Mouse (Mus musculus) gastrocnemius, postnatal 36 days (tissue): ENCODE data around the gene Rbm5. TPM values are rescaled to one million over a fixed set of nuclear protein-coding genes. Genes with fewer than 3 reads are reported as not detected.

Experiments
- DNase-seq, 2 experiments: peaks; one replicate each; pipeline ENCODE4 v3.0.0; 2022
- intact Hi-C: fragments of 180-260 bp; cut with DNase I; formaldehyde crosslinking; loops from one replicate; pipeline ENCODE4 v1.15.1; 2025
- long read RNA-seq, 2 experiments: library from polyadenylated mRNA; stranded (forward); transcript quantifications; one replicate each; pipeline ENCODE4 v2.0.0; 2021
- total RNA-seq, 2 experiments: library from RNA; stranded (reverse); gene quantifications; 2 replicates each; pipeline ENCODE4 v1.2.3; 2021

Gene Rbm5
- 10 to 100 TPM; 32.7 to 36.3 TPM for total RNA-seq
- long read RNA-seq, experiment 1, partial matches to known transcripts: 3 of 13 reads
- long read RNA-seq, experiment 1, other reads (novel, unspliced or antisense): 3 of 13 reads
- long read RNA-seq, experiment 2, full-length matches to known transcripts: 7 of 17 reads
- long read RNA-seq, experiment 2, partial matches to known transcripts: 2 of 17 reads
- long read RNA-seq, experiment 2, other reads (novel, unspliced or antisense): 8 of 17 reads

DNA sequence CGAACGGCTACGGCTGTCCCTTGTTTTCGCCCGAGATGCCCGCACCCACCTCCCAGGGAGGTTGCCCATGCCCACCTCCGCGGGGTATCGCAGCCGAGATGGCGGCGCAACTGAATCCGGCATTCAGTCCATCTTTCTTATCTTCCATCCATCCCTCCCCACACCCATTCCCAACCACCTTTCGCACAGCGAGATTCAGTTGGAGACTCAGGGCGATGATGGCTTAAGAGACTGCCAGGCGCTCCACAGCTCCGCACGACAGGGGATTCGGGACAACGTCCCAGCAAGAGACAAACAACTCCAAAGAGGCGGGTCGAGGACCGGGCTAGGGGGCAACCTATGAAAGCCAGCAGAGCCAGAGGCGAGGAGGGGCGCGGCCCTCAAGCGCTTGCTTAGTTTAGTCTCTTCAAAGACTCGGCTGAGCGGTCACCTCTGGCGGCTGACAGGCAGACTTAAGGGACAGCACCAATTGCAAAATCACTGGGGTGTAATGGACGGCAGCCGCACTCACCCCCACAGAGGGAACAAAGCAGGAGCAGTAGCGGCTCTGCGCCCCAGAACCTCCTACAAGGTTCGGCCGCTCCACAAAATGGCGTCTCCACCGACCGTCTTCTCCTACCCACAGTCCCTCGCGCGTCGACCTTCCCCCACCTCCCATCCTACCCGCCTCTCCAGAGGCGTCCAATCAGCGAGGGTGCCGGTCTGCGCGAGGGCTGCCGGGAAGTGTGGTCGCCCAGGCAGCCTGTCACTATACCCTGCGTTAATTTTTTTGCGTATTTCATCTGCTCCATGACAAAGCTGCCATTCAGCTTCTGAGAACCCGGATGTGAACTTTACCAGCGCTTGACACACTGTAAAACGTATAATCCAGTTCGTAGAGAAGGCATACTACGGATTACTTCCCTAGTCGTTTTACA is at the start of gene Rbm5:
Gene Rbm5 (minus strand): TSS at position 623 of the 917 bp plus-strand sequence.
- DNase-seq: peak; percentile 80 to 90
- intact Hi-C loops: no loop called here

DNA sequence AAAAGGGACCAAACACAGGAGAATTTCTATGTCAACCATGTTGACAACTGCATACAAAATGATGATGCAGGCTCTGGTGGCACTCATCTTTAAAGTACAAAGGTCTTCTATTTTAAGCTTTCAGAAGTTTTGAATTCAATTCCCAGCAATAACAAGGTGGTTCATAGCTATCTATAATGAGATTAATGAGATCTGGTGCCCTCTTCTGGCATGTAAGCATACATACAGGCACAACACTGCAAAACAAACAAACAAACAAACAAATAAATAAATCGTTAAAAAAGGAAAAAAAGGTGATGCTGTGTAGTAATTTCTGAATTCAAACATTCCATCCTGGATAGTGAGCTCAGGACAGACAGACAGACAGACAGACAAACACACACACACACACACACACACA is 41.3 kb upstream of the Rbm5 start:
- intact Hi-C loops: loop anchor here (5.0 kb wide), 1 partner anchor 40 kb away; no protein-coding TSS in a partner anchor
- DNase-seq: no peak

DNA sequence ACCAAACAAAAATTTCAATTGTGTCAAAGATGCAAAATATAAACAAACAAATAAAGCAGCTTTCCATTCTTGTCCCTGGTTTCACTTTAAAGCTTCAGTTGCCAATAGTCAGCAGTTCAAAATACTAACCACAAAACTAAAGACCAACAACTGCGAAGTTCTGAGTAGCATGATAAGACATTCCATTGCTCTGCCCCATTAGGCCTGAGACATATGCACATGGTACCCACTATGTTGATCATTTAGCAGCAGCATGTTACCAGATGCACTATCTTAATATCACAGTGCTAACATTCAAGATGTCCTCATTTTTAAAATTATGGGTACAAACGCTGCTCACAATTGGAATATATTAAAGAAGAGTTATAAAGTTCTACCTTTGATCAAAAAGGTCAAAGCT is 40.2 kb upstream of the Rbm5 start:
- DNase-seq: no peak
- intact Hi-C loops: loop anchor here (5.0 kb wide), 1 partner anchor 41 kb away; no protein-coding TSS in a partner anchor

DNA sequence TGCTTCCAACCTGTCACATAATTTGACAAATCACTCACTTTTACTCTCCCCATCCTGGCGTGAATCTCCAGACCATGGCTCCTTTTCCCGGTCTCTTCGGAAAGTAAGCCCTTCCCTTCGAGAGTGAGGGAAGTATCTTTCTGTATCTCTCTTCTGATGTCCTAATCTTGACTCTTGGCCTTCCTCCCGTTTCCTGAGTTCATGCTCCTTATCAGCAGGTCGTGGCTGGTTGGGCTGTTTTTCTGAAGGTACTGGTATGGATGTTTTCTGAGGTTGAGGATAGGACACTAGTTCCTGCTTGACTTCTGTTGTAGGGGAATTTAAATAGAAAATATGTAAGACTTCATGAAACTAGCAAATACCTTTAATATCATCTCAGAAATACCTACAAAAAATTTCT is 20.9 kb upstream of the Rbm5 start:
- no peak for DNase-seq
- intact Hi-C loops: no loop called here

DNA sequence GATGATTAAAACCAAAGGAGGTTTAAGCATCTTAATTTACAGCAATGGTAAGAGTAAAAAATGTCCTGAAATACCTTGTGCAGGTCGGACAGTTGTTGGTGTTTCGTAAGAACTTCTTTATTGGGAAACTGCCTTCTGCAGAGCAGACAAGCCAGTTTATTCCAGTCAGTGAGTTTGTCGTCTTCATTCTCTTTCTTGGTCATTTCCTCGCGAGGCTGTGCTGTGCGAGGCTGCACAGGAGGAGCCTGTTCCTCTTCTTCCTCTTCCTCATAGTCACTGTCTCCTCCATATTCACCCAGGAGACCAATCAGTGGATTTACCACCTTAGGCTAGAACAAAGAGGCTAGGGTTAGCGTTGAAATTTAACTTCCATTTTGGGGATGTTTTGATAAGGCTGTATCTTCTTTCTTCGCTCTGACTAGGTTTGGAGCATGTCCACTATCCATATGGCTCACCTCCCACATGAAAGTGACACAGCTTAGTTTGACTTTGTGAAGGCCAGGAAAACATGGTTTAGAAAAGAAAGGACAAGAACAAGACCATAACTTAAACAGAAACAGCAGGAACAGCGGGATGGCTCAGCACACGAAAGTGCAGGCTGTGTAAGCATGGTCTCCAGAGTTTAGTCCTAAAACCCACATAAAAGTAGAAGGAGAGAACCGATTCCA is 11.9 kb upstream of the Rbm5 start:
- intact Hi-C loops: no loop called here

DNA sequence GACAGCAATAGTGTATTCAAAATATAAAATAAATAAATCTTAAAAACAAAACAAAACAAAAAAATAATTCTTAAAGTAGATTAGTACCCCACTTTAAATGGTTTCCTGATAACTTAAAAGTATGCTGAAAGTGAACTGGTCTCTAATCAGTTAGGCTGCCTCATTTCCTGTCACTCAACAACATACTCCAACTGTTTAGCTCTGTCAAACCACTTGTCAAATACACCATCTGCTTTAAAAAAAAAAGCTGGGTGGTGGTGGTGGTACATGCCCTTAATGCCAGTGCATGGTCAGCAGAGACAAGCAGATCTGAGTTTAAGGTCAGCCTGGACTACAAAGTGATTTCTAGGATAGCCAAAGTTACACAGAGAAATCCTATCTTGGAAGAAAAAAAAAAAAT is 6.0 kb upstream of the Rbm5 start:
- intact Hi-C loops: no loop called here

More for the DNA sequence above, 11.9 kb upstream of the Rbm5 start:
- DNase-seq: no peak

DNA sequence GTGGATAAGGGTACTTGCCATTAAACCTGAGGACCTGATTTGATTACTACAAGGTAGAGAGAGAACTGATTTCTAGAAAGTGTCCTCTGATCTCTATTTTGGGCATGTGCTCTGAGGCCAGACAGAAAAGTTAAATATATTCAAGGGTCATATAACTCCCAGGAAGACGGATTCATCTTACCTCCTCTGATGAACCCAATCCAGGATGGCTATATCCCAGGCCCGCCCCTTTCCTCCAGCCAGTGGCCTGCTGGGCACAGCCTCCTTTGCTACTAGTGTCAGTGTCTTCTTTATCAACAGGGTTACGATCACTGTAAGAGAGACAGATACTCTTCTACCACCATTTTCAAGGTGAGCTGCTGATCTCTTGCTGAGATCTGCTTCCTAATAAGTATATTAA is 3.6 kb upstream of the Rbm5 start:
- peak; percentile 15 to 36 for DNase-seq
- intact Hi-C loops: no loop called here

More for the DNA sequence above, 6.0 kb upstream of the Rbm5 start:
- no peak for DNase-seq

DNA sequence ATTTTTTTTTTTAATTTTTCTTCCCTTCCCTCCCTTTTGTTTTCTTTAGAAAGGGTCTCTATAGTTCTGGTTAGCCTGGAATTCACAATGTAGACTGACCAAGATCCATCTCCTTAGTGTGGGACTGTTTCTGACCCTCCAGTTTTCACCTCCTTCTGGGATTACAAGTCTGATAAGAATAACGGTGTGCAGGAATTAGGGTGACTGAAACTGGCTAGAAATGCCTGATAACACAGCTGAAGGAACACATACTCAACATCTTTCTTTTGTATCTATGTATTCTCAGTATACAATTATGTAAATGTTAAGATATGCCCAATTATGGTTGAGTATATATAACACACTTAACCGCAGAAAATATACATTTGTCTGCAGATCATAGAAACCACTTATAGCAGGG is 986 bp upstream of the Rbm5 start:
- intact Hi-C loops: no loop called here

DNA sequence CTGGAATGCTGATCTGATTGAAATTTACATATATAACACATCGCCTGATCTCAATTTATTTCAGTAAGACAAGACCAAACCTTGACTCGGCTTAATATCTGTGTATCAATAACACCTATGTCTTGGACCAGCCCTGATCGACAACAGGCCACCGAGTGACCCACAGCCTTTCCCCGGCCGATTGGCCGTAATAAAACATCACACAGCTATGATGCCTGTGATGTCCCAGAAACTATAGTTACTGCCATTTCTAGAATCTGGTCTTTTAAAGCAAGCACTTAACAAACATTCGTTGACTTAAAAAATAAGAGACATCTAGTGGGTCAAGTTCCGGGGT is 791 bp downstream of the Rbm5 start:
- intact Hi-C loops: no loop called here
- DNase-seq: no peak

More for the DNA sequence above, 986 bp upstream of the Rbm5 start:
- no peak for DNase-seq

DNA sequence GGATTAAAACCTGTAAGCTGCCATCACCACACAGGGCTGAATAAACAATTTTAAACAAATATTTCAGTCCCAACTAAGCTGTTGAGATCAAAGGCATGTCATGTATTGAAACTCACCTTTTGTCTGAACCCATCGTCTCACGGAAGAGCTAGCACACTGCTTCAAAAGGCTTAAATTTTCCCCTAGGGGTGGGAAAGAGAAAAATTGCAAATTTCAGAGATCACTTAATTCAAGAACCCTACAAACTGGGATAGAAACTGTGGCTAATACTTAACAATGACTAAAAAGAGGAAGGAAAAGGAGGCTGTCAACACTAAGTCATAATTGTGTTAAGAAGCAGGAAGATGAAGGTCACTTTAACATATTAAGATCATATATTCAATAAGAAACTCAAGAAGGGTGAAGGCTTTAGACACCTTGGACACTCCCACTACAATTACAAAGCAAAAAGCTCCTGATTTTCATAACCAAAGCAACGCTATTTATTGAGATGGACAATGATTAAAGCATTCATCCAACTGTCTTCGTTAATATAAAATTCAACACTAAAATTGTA is 1.3 kb downstream of the Rbm5 start:
- DNase-seq: no peak
- intact Hi-C loops: no loop called here

DNA sequence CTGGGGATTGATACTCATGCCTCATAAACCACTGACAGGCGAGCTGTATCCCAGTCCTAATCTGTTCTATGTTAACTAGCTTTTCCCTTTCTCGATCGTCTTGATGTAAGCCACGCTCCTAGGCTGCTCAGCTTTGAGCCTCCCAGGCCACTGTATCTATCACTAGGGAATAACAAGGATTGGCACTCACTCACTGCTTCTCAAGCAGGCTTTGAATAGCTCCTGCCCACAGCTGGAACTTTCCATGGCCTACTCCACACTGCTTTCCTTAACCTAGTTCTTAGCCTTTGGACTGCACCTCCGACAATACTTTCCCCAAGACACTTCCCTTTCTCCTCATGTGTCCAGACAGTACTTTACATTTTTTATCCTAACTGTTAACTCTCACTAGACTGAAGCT is 1.9 kb downstream of the Rbm5 start:
- DNase-seq: no peak

DNA sequence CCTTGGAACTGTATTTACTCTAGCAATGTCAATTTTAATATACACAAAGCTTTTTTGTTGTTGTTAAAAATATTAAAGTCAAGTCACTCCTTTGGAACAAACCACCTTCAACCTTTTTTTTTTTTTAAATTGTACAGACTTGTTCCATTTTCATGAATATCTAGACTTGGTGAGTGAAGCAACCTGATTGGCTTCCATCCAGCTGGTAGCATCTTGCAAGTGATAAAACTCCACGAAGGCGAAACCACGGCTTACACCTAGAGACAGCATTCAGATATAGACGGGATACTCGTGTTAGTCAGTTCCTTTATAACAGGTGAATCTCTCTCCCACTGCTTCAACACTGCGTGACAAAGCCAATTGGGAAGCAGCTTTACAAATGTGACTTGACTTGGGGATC is 11.2 kb downstream of the Rbm5 start:
- intact Hi-C loops: no loop called here
- no peak for DNase-seq

More for the DNA sequence above, 1.9 kb downstream of the Rbm5 start:
- intact Hi-C loops: no loop called here

DNA sequence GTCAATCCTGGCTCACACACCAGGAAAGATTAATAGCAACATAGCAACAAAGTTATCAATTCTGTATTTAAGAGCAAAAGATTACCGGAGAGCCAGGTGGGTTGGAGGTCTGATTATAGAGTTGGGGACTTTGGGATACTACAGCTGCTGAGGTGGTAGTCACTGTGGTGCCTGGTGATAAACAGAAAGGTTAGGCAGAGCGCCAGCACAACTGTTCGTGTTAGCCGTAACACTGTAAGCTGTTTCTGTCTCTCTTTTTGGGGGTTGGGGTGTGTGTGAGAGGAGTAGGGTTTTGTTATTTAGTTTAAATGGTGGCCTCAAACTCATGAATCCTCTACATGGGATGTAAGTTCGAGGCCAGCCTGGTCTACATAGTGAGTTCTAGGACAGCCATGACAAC is 20.4 kb downstream of the Rbm5 start:
- intact Hi-C loops: no loop called here
- DNase-seq: no peak

DNA sequence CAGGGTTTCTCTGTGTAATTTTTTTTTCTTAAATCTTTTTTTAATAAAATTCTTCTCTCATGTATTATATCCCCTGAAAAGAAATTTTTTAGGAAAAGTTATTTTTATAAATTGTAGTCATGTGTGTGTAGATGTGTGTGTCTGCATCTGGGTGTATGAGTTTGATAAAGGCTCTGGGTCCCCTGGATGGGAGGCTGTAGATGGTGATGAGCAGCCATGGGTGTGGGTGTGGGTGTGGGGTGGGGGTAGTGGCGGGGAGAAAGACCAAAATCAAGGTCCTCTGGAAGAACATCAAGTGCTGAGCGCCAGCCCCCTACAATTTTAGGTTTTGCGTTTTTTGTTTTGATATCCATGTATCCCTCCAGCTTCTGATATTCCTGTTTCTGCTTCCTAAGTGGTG is 22.7 kb downstream of the Rbm5 start:
- no peak for DNase-seq
- intact Hi-C loops: no loop called here

DNA sequence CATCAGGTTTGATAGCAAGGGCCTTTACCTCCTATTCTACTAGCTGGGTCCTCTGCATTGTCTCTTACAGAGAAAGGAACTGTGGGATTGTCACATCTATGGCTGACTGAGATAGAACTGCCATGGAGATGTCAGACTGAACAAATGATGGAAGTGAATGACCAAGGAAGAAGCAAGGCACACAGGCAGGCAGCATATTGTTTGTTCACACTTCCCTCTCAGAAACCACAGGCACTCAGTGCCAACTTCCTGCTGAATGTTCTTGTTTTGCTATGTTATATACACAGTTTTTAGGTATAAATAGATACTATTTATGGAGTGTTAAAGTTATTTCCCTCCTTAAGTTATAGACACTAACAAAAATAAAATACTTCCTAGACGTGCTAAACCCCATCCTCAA is 23.5 kb downstream of the Rbm5 start:
- intact Hi-C loops: no loop called here
- no peak for DNase-seq

DNA sequence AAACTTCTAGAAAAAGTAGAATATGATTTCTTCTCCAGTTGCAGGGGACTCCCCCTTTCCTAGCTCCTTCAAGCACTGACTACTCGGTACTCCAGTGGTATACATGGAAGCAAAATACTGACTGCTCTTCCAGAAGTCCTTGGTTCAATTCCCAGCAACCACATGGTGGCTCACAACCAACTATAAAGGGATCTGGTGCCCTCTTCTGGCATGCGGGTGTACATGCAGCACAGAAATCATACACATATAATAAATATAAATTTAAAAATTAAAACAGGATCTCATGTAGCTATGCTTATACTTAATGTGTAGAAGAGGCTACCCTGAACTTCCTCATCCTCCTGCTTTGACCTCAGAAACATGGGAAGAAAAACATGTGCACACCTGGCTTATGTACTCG is 24.1 kb downstream of the Rbm5 start:
- DNase-seq: no peak
- intact Hi-C loops: no loop called here

DNA sequence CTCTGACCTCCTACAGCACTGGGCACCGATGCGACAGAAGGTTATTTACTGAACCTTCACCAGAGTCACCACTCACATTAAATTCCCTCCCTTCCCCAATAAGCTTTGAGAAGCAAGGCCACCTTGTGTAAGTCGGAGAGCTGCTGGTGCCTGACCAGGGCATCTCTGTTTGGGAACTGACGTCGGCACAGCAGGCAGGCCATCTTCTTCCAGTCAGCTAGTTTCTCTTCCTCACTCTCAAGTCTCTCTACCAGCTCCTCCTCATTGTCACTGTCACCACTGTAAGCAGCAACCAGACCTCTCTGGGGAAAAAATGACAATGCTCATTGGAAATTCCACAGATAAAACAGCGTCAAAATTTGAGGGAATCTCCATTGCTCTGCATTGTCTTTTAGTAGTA is 26.7 kb downstream of the Rbm5 start:
- DNase-seq: no peak
- intact Hi-C loops: no loop called here

DNA sequence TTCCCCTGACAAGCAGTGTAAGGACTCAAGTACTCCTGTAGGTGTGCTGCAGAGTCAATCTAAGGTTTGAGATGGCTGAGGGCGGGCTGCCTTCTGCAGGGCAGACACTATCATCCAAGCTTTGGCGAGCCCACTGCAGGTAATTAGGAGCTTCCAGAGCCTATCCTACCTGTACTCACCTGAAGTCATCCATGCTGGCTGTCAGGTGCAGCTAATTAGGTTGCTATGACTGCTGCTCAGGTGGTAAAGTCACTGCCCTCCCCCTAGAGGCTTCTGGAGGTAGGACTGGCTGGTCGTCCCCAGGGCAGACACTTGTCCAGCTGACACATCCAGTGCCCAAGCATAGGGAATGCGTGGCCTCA is 32.0 kb downstream of the Rbm5 start:
- DNase-seq: no peak
- intact Hi-C loops: loop anchor here (2.0 kb wide), 1 partner anchor 52 kb away; no protein-coding TSS in a partner anchor

DNA sequence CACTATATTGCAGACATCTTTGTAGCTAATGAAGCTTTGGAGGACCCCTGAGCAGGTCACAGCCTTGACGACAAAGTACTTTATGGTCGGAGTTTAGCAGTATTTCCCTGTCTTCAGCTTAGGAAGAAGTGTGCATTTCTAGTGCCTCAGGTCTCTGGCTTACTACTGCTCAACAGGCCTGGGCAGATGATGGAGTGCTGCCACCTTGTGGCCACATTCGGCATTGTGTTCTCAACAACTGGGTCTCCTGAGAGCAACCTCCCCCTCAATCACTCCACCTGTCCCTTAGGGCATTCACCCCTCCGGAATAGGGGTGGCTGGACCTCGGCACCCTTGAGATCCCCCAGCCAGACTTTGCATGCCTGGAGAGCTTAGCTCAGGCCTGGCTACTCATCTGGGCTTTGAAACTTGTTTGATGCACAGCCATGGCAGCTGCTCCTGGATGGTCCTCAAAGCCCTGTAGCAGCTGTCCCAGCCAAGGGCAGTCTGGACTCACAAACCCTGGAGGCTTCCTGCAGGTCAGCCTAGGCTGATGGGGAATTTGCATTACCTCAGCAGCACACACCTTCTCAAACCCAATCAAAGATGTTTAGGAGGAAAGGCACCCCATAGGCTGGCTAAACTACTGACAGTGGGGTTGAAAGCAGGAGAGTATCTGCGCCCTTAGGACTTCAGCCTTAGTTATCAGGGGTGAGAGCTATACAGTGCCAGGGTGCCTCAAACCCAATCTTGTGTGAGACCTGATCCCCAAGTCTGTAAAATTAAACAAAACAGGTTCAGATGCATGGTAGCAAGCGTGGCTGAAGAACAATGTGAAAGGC is 32.6 kb downstream of the Rbm5 start:
- intact Hi-C loops: loop anchor here (2.0 kb wide), 1 partner anchor 51 kb away; no protein-coding TSS in a partner anchor
- peak; percentile 80 to 89 for DNase-seq

DNA sequence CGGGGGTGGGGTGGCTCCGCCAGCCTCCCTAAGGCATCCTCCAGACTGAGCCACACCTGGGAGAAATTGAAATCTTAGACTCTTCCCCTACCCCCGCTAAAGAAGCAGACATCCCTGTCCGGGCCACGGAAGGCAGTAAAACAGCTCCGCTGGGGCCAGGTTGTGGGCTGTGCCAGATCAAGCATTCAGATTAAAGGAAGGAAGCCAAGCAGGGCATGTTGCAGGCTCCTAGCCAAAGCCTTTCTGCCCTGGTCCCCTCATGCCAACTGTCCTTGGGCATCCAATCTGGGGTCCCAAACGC is 34.7 kb downstream of the Rbm5 start:
- DNase-seq: no peak
- intact Hi-C loops: loop anchor here (2.0 kb wide), 1 partner anchor 21 kb away; no protein-coding TSS in a partner anchor
